Mouse (Mus musculus): ENCODE results near the gene Micall2.

GRCm38 (mm10) chr5:139706496-139706895 is 29.6 kb downstream of the Micall2 start:
- no peak for TF ChIP-seq CTCF (IDR thresholded peaks at IDR 0.05; ENCODE audit: low read depth)
- TF ChIP-seq EP300 (IDR thresholded peaks at IDR 0.05; ENCODE audit: low read depth) = no peak

Measured in heart, postnatal 0 days (tissue).